Mouse (Mus musculus): ENCODE data around the gene Cox10.

Cox10 gene

DNA sequence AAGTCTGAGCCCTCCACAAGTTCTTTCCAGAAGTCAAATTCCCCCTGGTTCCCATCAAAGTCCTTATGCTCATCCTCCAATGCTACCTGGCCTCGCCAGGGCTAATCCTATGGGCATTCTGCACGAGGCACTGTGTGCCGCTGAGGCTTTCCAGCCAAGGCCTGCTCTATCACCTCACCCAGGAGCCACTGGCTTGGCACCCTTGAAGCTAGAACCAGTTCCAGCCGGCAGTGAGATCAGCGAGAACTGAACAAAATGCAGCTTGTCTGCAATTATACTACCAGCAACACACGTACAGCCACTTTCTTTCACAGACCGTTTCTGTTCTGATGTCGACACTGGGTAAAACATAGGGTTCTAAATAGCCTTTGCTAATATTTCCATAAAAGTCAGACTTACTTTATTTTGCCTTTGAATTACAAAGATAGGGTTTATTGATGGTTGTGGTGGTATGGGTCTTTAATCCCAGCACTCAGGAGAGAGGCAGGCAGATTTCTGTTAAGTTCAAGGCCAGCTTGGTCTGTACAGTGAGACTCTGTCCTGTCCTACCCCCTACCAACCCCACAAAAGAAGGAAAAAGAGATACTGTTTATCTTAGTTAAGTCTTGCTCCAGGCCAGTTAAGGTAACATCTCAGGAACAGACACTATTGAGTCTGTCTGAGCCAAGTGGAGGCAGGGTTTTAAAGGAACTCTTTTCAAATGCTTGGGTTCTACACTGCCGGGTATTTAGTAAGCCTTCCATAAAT is 111.5 kb downstream of the Cox10 start:
- intact Hi-C loops (cut with DNase I) = no loop called here

DNA sequence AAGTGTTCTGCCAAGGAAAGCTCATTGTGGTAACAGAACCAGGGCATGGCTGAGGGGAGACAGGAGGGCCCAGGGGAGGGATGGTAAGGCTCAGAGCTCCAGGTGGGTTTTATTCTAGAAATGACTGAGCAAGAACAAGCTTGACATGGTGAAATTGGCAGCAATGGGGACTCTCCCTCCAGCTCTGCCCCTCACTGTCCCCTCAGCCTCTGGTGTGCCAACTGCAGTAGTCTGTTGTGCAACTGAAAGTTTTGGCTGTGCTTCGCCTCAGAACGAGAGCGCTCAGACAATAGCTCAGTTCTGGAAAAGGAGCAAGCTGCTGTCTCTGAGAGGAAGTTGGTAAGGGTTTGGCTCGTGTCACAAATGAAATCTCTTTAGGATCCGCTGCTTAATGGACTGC is 113.8 kb downstream of the Cox10 start:
- intact Hi-C loops (cut with DNase I) = no loop called here

DNA sequence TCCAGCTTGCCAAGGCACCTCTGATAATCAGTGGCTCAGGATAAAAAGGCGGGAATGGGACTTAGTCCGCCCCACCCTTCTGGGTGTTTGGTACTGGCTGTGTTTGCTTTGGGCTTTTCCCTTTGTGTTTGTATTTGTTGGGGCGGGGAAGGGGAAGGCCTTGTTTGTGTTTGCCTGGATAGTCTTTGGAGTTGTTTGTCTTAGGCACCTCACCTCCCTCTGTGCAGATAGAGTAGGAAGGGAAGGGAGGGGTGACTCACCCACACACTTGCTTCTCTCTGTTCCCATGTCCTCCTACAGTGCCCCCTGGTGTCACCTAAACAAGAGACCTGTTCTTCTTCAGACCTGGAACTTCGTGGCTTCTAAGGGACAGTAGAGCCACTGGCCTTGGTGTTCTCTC is 122.1 kb downstream of the Cox10 start:
- intact Hi-C loops (cut with DNase I) = loop anchor here (5.0 kb wide), 1 partner anchor 550 kb away; no protein-coding TSS in a partner anchor

DNA sequence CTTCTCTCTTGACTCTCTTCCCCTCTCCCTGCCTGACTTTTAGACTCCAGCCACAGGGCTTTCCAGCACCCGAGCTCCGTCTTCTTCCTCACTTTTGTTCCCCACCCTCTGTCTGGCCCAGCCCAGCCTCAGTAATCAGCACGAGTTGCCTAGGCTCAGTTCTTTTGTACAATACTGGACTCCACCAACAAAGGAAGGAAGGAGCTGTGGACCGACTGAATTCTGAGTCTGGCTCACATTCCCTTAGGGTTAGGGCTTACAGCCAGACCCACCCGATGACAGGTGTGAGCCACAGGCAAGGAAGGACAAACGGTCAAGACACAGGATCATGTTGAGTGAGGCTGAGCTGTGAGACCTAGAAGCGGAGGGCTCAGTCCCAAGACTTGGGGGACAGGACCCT is 122.5 kb downstream of the Cox10 start:
- intact Hi-C loops (cut with DNase I) = loop anchor here (5.0 kb wide), 1 partner anchor 549 kb away; no protein-coding TSS in a partner anchor

DNA sequence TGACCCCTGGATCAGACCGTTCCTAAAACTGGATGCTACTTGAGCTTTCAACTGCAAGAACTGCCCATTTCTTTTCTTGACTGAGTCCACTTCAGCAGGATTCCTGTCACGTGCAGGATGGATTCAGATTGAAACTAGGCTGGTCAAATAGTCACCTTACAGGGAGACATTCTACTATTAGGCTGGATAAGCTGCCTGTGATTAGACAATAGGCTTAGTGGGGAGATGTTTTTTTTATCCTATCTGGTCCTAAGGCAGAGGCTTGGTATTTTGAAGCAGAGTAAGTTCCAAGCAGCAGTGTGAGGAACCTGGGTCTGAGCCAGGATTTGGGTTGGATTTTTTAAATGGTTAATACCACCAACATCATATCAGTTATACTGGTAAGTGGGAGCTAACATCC is 125.4 kb downstream of the Cox10 start:
- intact Hi-C loops (cut with DNase I) = no loop called here

DNA sequence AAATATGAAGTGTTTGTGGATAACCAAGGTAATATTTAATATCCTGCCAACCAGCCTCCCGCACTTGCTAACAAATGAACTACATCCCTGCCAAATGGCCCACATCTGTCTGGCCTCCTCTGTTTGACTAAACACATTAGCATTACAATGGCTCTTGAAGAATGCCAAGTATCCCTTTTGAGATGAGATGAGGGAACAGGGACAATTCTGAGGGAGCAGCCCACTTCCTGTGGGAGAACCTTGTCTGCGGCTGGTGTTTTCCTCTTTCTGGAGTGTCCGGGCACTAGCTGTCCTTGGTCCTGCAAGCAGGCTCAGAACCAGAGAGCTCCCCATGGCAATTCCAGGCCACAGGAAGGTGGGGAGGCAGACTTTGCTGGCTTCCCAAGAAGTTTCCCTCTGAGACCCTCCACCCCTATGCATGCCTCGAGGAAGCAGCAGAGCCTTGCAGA is 126.5 kb downstream of the Cox10 start:
- intact Hi-C loops (cut with DNase I) = no loop called here

DNA sequence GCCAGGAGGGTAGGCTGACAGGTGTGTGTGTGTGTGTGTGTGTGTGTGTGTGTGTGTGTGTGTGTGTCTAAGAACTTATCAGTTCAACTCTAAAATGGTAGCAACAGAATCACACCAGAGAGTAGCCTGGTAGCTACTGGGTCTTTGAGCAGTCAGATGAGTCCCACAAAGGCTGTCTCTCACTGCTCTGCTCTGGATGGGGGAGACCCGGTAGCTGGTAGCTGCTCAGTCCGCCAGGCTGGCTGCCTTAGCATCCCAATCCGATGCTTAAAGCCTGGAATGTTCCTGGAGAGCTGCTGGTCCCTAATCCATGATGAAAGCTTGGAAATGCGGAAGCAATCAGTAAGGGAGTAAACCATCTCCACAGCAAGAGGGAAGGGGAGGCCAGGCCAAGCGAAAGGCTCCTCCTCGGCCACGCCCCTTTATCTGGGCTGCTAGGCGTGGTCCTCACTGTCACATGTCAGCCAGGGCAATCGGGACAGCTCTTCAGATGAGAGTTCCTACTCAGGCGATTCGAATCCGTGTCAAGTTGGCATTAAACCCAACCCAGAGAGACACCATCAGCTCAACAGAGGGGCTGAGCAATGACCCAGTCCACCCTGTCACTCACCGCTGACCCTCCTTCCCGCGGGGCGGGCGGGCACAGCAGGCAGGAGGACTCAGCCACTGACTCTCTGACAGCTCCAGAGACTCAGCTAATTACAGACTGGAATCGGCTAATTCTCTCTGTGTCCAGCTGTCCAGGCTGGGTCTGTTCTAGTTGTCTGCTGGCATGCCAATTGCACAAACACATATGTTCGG is 127.2 kb downstream of the Cox10 start:
- intact Hi-C loops (cut with DNase I) = no loop called here

DNA sequence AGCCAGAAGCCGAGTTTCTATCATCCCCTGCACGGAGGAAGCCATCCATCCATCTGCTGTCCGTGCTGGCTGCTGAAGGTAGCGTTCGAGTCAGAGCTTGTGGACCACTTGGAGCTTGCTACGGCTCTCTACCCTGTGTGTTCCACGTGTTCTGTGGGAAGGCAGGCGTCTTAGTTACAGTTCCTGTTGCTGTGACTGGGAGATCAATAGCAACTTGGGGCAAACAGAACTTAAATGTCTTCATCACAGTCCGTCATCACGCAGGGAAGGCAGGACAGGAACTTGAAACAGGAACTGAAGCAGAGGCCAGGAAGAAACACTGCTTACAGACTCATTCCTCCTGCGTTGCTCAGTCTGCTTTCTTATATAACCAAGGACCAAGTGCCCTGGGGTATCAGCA is 130.9 kb downstream of the Cox10 start:
- intact Hi-C loops (cut with DNase I) = no loop called here

DNA sequence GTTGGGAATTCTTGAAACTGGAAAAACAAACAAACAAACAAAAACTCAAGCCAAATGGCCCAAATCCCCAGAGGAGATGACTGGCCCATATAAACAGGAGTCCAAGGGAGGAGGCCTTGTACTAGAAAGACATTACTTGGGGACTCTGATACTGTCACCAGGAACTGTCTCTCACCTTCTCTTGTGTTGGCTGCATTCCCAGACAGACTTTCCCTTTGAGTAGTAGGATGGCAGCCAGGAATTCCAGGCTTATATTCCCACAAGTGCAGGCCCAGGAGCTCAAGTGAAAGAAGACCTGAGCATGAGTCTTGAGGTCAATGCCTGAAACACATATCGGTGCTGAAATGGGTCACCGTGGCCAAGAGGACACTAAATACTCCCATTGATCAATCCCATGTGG is 132.2 kb downstream of the Cox10 start:
- intact Hi-C loops (cut with DNase I) = no loop called here

DNA sequence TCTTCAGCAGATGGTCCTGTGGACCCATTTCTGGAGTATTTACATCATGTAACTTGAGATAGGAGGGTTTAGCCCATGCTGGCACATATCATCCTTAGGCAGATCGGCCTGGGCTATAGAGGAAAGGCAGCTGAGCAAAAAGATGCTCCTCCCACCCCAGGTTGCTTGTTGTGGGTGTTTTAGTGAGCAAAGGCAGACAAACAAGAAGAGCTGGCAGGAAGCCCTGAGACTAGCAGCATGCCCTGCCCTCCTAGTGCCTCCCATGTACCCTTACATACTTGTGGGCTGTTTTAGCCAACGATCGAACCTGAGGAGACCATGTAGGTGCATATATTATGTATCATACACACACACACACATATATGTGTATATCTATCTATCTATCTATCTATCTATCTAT is 135.3 kb downstream of the Cox10 start:
- intact Hi-C loops (cut with DNase I) = no loop called here

DNA sequence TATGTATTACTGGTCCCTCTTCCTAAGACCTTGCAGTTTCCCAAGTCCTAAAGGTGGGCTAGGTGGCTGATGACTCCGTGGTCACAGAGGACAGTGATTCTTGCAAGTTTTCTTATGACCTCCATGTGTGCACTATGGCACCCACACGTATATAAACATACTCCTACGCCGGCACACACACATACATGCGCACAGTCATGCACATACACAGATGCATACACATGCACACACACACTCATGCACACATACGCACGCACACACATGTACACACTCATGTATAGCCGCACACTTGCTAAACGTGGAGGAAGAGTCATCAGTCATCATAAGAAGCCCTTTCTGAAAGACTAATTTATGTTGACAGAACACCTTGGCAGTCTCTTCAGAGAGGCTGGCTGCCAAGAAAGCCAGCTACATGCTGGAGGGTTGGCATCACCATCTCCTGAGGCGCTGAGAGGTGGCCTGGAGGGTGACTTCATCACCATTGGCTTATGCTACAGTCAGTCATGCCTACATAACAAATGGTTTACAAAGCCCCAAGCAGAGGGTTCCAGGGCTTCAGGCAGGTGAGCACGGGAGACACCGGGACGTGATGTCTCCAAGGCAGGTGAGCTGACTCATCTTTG is 135.9 kb downstream of the Cox10 start:
- intact Hi-C loops (cut with DNase I) = no loop called here

DNA sequence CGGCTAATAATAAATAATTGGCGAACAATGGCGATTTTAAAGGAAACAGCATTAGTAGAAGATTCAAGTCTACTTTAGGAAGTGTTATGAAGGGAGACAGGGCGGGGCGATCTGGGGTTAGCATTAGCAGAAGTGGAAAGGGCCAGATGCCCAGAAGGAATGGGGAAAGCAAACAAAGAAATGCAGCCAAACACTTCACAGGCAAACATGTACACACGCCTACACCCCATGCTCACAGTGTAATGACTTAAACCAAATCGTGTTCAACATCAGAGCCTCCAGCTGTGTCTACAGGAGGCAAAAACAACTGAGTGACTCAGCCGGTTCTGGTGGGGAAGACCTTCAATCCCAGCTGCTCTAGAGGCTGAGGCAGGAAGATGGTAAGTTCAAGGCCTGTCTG is 137.1 kb downstream of the Cox10 start:
- intact Hi-C loops (cut with DNase I) = no loop called here

DNA sequence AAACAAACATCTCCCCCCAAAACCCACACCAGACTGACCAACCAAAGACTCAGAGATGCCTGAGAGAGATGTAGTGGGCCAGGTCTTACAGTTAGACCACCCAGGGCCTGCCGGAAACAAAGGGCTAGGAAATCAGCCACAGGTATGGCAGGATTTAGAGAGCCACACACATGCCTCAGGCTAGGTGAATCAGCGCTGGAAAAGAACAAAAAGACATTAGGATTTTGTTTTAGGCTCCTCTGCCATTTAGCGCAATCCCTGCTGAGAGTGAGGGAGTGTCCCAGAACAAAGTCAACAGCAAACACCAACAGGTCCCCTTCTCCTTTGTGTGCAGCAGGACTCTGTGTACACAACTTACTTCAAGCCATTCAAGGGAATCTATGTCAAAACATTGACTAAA is 142.6 kb downstream of the Cox10 start:
- intact Hi-C loops (cut with DNase I) = no loop called here

DNA sequence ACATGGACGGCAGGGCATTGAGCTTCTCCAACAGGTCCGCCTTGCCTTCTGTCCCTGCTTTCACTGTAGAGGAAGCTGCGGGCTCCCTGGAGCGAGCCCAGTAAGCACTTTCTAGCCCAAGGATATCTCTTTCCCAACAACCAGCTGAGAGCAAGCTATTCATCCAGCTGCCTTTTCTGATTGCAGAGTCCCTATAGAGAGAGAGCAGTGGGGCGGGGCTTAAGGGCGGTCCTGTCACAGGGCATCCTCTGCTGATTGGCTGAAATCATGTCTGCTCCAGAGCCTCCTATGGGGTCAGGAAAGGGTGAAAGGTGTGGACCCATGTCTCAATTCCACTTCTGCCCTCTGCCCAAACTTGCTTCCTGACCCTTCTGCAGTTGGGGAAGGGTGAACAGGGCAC is 152.4 kb downstream of the Cox10 start:
- intact Hi-C loops (cut with DNase I) = loop anchor here (10.0 kb wide), 3 partner anchors 298 to 1038 kb away; no protein-coding TSS in a partner anchor

DNA sequence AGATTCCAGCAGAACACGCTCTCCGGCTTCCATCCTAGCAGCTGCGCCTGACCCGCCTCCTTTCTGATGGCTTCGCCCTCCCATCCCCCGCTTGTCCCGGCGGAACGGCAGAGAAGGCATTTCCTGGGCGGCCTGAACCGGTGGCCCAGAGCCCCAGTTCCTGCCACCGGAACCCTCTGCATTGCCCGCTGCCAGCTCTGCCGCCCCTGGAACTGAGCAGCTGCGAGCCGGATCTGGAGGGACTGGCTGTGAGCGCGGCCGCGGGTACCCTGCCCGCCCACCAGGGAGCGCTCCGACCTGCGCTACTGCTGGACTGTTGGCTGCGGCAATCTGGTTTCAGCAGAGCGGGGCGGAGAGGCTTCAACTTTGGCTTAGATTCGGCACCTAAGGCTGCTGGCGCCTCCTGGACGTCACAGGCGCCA is 154.1 kb downstream of the Cox10 start:
- intact Hi-C loops (cut with DNase I) = loop anchor here (2.0 to 10.0 kb wide), 5 partner anchors 154 to 1040 kb away; partner anchors contain the start of gene Cox10

DNA sequence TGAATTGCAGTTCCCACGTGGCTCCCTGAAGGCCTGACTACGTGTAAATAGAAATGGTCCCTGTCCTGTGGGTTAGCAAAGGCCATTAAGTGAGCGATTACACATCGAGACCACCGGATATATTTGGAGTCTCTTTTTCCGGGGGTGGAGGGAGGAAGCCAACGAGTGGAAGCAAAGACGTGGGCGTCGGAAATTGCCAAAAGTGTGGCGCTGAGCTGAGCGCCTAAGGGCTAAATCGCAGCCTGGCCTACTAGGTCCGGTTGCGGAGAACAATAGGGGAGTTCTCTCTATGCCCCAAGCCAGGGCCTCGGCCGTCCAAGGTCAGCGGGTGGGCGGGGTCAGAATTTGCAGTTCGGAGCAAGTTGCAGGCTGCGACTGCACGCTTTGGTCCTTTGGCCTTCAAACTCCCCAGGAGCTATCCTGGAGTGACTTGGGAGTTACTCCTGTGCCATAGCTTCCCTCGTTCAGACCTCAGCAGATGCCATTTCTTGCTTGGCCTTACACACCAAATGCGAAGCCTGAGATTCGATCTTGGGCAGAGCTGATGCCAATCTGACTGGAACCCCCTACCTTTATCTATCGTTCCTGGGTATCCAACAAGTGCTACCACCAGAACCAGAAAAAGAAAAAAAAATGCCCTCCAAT is 154.9 kb downstream of the Cox10 start:
- intact Hi-C loops (cut with DNase I) = loop anchor here (2.0 to 10.0 kb wide), 6 partner anchors 154 to 1040 kb away; partner anchors contain the start of gene Cox10

DNA sequence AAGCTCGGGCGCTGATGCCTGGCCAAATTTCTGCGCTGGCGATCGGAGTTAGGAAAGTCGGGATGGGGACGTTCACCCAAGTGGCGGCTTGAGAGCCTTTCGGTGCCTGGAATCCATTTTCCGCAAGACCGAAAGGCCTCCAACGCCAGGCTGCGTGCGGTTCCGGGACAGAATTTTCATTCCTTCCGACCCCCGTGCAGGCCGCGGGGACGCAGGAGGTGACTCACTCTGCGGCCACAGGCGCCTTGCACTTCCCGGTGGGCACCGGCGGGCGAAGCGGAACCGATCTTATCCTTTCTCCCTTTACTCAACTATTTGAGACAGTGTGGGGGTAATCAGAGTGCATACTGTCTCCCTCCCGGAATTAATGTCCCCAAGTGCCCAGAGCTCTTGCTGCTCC is 155.9 kb downstream of the Cox10 start:
- intact Hi-C loops (cut with DNase I) = loop anchor here (5.0 to 10.0 kb wide), 4 partner anchors 301 to 1041 kb away; no protein-coding TSS in a partner anchor

DNA sequence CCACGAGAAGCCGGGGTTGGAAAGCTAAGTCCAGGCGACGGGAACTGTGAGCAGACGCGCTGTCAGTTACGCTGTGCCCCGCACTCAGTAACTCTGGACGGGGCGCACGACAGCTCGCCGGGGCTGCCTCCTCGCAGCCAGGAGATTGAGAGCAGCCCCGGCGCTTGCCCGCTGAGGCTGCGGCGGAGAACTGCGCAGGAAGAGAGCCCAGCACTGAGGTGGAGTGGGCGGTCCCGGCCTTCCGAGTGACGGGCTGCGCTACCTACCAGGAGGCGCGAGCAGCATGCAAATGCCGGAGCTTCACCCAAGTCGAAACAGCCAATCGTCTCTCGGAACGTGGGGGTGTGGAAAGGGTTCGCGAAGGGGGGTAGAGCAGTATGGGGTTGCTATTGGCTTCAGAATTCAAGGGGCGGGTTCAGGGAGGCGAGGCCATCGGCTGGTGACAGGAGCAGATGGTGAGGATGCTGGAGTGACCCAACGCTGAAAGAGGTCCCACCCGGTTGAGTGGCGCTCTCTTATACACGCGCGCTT is 157.1 kb downstream of the Cox10 start, which contains the start of gene Hs3st3b1:
Gene Hs3st3b1, minus strand, starts transcription at position 200 of the 531 bp plus-strand sequence.
- intact Hi-C loops (cut with DNase I) = loop anchor here (5.0 to 10.0 kb wide), 4 partner anchors 303 to 1043 kb away; no protein-coding TSS in a partner anchor

DNA sequence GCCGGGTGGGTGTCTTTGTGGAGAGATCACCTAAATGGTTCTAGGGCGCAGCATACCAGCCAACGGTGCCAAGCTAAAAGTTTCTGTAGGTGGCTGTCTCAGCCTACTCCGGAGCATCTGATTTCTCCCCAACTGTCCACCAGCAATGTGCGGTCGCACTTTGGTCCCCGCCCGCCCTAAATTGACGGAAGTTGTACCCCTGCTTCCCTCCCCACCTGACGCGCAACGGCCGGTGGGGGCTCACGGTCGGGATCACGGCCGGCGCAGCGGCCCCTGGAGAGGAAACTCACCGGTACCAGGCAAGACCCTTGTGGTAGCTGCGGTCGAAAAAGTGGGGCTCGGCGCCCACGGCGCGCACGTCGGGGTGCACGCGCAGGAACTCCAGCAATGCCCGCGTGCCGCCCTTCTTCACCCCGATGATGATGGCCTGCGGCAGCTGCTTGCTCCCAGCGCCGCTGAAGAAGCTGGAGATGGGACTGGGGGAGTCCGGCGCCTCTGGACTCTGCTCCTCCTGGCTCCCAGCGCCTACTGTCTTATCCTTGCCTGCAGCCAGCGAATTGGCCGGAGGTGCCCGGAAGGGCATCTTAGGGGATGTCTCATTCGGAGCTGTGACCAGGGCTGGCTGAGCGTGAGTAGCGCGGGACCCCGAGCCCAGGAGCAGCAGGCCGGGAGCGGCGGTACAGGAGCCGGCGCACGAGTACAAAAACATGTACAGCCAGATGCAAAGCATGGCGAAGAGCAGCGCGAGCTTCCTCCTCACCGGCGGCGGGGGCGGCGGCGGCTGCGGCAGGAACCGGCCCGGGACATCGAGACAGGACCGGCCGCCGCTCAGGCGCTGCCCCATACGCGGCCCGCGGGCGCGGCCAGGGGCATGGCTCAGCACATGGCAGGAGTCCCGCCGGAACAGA is 158.0 kb downstream of the Cox10 start:
- intact Hi-C loops (cut with DNase I) = loop anchor here (5.0 to 10.0 kb wide), 4 partner anchors 304 to 1044 kb away; no protein-coding TSS in a partner anchor

Data from adrenal gland (tissue).